Mouse (Mus musculus): ENCODE results near the gene Sirt6. TPM values are rescaled to one million over a fixed set of nuclear protein-coding genes. Genes with fewer than 3 reads are reported as not detected.
A peak's percentile ranks its signal among the peaks of the same experiment; 100 is the strongest.

Gene Sirt6
- polyA plus RNA-seq, 1 experiment from 2014 or later, result 52.7 TPM

DNA sequence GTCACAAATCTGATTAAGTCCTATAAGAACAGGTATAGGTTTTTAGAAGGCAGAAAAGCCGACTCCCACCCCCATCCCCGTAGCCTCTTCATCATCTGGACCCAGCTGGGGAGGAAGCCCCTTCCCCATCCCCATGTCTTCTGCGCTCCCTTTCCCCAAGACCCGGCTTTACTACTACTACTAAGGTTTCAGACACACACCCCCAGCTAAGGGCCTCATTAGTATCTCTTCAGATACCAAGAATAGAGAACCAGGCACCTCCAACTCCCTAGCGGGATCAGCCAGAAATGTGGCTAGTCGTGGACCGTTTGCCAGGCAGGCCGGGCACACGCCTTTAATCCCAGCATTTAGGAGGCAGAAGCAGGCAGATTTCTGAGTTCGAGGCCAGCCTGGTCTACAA is 27.5 kb downstream of the Sirt6 start:
- Histone ChIP-seq H3K4me1 (peaks cover 59% of the 10 kb centered on the region), H3K4me3 (no peak overlapping the region), H3K9ac (no peak overlapping the region), H3K9me3 (replicated peaks) (no peaks in the 10 kb centered on the region), H3K4me2 (replicated peaks) (no peak overlapping the region), H3K27me3 (peaks cover 57% of the 10 kb centered on the region), H3K36me3 (no peaks in the 10 kb centered on the region), H3K27ac (no peak overlapping the region)
- 49% methylated on average over 10 of the region's 10 CpGs for WGBS
- no peak for ATAC-seq (ENCODE audit: low FRiP score)

DNA sequence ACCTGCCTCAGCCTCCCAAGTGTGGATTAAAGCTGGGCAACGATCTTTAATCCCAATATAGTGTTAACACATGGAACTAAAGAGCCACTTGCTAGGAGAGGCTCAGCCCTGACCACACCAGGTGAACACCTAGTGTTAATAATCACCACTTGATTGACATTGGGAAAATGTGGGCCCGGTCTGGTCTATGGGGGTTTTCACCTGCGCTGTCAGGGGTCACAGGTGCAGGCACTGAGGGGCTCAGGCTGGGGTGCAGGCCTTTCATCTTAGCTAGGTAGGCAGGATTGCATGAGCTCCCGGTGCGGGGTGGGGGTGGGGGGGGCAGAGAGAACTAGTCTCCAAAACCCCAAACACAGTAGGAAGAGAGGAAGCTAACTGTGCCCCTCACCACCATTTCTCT is 28.0 kb downstream of the Sirt6 start:
- Histone ChIP-seq H3K27ac (no peak overlapping the region), H3K4me1 (peaks cover 56% of the 10 kb centered on the region), H3K36me3 (no peaks in the 10 kb centered on the region), H3K27me3 (peaks cover 62% of the 10 kb centered on the region), H3K9ac (no peak overlapping the region), H3K4me2 (replicated peaks) (no peak overlapping the region), H3K4me3 (no peak overlapping the region), H3K9me3 (replicated peaks) (no peaks in the 10 kb centered on the region)
- no peak for ATAC-seq (ENCODE audit: low FRiP score)
- 71% methylated on average over 5 of the region's 5 CpGs for WGBS

DNA sequence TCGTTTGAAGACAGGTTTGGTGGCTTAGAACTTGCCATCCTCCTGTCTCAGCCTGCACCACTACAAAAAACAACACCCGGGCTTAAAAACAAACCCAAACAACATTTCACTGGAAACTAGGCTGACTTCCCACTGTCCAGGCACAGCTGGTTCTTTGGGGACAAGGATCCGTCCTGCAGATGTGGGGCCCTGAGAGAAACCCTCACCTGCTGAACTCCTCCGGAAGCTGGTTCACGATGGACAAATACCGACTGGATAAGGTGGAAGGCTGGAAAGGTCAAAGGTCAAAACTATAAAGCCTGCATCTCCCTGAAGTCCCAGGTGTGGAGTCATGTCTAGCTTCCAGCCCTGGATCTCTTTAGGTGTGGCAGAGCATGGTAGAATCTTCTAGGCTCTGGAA is 28.7 kb downstream of the Sirt6 start:
- H3K4me1 ChIP-seq, result peaks cover 55% of the 10 kb centered on the region
- peaks cover 69% of the 10 kb centered on the region for H3K27me3 ChIP-seq
- H3K36me3 ChIP-seq, result no peaks in the 10 kb centered on the region
- no peak overlapping the region for H3K27ac ChIP-seq
- ATAC-seq (ENCODE audit: low FRiP score), result no peak
- 50% methylated on average over 6 of the region's 6 CpGs for WGBS
- H3K9me3 ChIP-seq (replicated peaks), result no peaks in the 10 kb centered on the region
- H3K4me3 ChIP-seq, result no peak overlapping the region
- H3K9ac ChIP-seq, result no peak overlapping the region
- H3K4me2 ChIP-seq (replicated peaks), result no peak overlapping the region

DNA sequence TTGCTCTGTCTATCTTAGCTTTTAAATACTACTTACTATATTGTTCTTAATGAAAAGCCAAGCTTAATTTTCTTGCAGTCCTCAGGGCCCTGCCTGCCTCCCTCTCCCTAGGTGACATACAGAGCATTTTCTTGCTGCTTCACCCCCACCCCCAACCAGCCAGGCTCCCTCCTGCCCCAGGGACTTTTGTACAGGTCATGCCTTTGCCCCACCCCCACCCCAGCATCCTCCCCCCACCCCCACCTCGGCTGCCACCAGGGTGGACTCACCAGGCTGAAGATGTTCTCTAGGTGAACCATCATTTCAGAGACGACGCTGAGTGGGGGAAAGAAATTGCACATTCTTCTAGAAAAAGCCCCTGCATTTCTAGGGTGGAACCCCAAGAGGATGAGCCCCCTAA is 29.3 kb downstream of the Sirt6 start:
- WGBS, result 29% methylated on average over 3 of the region's 3 CpGs
- ATAC-seq (ENCODE audit: low FRiP score), result no peak
- no peak overlapping the region for H3K4me2 ChIP-seq (replicated peaks)

DNA sequence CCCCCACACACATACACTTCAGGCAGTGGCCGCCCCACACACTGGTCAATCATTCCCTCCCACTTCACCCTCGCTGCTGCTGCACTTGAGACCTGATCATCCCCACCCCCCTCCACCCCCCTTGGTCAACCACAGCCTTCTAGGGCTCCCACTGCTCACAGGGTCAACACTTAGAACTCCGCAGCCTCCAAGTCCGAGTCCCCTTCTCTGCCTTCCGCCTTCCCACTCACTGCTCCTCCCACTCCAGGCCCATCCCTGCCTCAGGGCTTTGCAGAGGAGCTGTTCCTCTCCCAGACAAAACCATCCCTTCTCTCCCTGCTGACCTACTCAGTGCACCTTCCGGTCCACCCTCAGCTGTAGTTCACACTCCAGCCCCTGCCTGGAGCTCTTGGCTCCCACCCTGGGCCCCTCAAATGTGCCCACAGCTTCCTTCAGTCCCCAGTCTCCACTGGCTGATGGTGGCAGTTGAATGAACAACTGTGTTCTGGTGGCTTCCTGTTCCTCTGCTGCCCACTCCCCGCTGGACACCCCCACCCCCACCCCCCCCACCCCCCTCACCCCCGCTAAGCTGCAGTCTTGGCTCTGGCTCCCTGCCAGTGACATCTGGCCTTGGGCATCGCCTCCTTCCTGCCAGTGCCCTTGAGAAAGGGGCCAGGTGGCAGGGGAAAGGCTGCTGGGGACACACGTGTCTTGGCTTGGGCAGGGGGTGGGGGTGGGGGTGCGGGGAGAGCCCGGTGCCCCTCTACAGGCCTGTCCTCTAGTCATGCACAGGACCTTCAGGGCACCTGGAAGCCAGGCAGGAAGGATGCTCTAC is 30.3 kb downstream of the Sirt6 start:
- no peak overlapping the region for H3K4me3 ChIP-seq
- H3K36me3 ChIP-seq, result no peaks in the 10 kb centered on the region
- H3K4me1 ChIP-seq, result peaks cover 51% of the 10 kb centered on the region
- WGBS, result 3% methylated on average over 12 of the region's 12 CpGs
- H3K9me3 ChIP-seq (replicated peaks), result no peaks in the 10 kb centered on the region
- H3K9ac ChIP-seq, result peak overlapping the region; percentile 28
- peak overlapping the region; percentile 41 for H3K4me2 ChIP-seq (replicated peaks)
- peaks cover 84% of the 10 kb centered on the region for H3K27me3 ChIP-seq
- peak overlapping the region; percentile 79 for H3K27ac ChIP-seq
- peak; percentile 21 for ATAC-seq (ENCODE audit: low FRiP score)

More for the DNA sequence above, 29.3 kb downstream of the Sirt6 start:
- Histone ChIP-seq H3K36me3 (no peaks in the 10 kb centered on the region), H3K4me1 (peaks cover 55% of the 10 kb centered on the region), H3K4me3 (no peak overlapping the region), H3K27me3 (peaks cover 74% of the 10 kb centered on the region), H3K27ac (no peak overlapping the region), H3K9ac (no peak overlapping the region), H3K9me3 (replicated peaks) (no peaks in the 10 kb centered on the region)

DNA sequence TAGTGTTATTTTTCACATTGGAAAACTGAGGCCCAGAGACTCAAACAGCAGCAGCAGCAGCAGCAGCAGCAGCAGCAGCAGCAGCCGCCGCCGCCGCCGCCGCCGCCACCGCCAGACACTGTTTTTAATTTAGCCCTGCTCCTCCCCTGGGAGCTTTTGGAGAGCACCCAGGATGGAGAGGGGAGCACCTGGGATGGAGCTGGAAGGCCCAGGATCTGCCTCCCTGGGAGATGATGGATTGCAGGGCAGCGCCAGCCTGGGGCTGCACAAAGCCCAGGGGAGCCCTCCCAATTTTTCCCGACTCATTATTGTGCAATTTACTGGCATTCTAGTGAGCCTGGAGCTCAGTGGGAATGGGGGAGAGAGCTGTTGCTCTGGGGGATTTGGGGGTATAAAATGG is 31.0 kb downstream of the Sirt6 start:
- H3K27me3 ChIP-seq, result peaks cover 87% of the 10 kb centered on the region
- ATAC-seq (ENCODE audit: low FRiP score), result peak; percentile 12
- H3K9ac ChIP-seq, result peak overlapping the region; percentile 32; the same call in 1 of the 2 replicates

DNA sequence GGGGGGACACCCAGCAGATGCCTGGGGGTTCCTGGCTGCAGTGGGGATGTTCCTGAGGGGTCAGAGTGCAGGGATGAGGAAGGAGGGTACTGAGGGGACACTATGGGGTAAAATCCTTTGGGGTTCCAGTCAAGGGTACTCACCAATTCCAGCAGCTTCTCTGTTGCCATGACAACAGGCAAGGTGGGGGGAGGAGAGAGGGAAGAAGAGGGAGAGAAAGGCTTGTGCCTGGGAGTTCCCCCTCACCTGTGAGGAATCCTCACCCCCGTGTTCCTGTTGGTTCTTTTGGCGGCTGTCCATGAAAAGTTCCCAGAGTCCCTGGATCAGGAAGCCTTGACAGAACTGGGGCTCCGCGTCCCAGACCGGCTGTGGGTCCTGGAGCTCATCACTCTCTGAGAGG is 32.0 kb downstream of the Sirt6 start:
- Histone ChIP-seq H3K4me3 (no peak overlapping the region), H3K36me3 (no peaks in the 10 kb centered on the region), H3K27ac (no peak overlapping the region), H3K4me1 (peaks cover 38% of the 10 kb centered on the region), H3K9me3 (replicated peaks) (no peaks in the 10 kb centered on the region), H3K9ac (no peak overlapping the region; the same call in 1 of the 2 replicates), H3K27me3 (peaks cover 92% of the 10 kb centered on the region), H3K4me2 (replicated peaks) (0 out of 2 replicates have a peak overlapping the region, but pooled peaks have one; percentile 41)
- 38% methylated on average over 5 of the region's 5 CpGs for WGBS
- no peak for ATAC-seq (ENCODE audit: low FRiP score)

More for the DNA sequence above, 31.0 kb downstream of the Sirt6 start:
- peak overlapping the region; percentile 79 for H3K27ac ChIP-seq
- 4% methylated on average over 10 of the region's 10 CpGs for WGBS
- H3K9me3 ChIP-seq (replicated peaks), result no peaks in the 10 kb centered on the region
- H3K4me2 ChIP-seq (replicated peaks), result peak overlapping the region; percentile 41
- H3K4me1 ChIP-seq, result peaks cover 47% of the 10 kb centered on the region
- no peak overlapping the region; the same call in 1 of the 2 replicates for H3K4me3 ChIP-seq
- H3K36me3 ChIP-seq, result no peaks in the 10 kb centered on the region

DNA sequence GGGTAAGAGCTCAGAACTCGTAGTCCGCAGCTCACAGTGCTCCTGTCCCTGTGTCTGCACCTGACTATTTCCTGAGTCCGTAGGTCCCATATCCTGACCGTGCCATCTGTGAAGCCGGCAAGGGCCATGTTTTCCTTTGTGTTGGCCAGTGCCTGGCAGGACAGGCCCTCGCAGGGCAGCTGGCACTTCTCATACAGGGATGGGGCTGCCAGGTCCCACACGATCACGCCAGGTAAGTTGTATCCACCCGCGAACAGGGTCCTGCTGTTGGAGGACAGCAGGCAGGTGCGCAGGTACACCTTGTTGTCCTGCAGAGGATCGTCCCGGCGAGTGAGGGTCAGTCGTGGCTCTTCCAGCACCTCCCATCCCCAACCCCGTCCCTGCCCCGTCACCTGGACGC is 33.7 kb downstream of the Sirt6 start:
- ATAC-seq (ENCODE audit: low FRiP score), result no peak
- H3K9ac ChIP-seq, result no peak overlapping the region
- H3K9me3 ChIP-seq (replicated peaks), result no peaks in the 10 kb centered on the region
- H3K36me3 ChIP-seq, result no peaks in the 10 kb centered on the region
- peaks cover 94% of the 10 kb centered on the region for H3K27me3 ChIP-seq
- H3K4me3 ChIP-seq, result no peak overlapping the region
- peaks cover 37% of the 10 kb centered on the region for H3K4me1 ChIP-seq
- no peak overlapping the region for H3K27ac ChIP-seq
- 76% methylated on average over 18 of the region's 18 CpGs for WGBS
- H3K4me2 ChIP-seq (replicated peaks), result no peak overlapping the region

DNA sequence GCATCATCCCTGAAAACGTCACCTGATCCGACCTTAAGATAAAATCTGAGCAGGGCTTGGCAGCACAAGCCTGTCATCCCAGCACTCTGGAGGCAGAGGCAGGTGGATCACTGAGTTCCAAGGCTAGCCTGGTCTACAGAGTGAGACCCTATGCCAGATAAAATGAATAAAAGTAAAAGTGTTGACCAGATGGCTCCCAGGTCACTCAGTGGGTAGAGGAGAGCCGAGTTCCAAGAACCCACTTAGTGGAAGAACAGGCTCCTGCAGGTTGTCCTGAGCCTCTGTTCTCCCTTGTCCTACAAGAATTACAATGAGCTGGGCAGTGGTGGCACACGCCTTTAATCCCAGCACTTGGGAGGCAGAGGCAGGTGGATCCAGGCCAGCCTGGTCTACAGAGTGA is 34.4 kb downstream of the Sirt6 start:
- no peak overlapping the region for H3K4me2 ChIP-seq (replicated peaks)
- no peak for ATAC-seq (ENCODE audit: low FRiP score)
- H3K36me3 ChIP-seq, result no peaks in the 10 kb centered on the region
- no peak overlapping the region for H3K9ac ChIP-seq
- no peak overlapping the region for H3K27ac ChIP-seq
- WGBS, result 74% methylated on average over 4 of the region's 4 CpGs
- no peaks in the 10 kb centered on the region for H3K9me3 ChIP-seq (replicated peaks)
- peaks cover 32% of the 10 kb centered on the region for H3K4me1 ChIP-seq
- H3K4me3 ChIP-seq, result no peak overlapping the region
- H3K27me3 ChIP-seq, result peaks cover 90% of the 10 kb centered on the region

DNA sequence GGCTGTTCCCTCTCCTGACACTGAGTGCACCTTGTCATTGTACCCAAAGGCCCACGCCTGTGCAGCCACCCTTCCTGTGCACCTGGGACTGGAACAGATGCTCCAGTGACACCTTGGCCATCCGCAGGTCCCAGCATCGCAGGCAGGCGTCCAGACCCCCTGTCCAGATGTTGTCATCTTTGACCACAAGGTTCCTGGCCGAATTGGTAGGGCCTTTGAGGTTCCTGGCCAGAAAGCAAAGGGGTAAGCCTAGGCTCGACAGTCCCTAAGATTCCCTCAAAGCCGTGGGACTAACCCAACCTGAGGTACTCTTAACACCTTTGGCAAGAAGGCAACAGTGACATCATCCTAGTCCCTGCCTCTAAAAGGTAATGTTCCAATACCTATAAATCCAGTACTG is 35.0 kb downstream of the Sirt6 start:
- Histone ChIP-seq H3K27ac (no peak overlapping the region), H3K27me3 (peaks cover 86% of the 10 kb centered on the region), H3K9ac (no peak overlapping the region), H3K4me3 (no peak overlapping the region), H3K4me1 (peaks cover 27% of the 10 kb centered on the region), H3K9me3 (replicated peaks) (no peaks in the 10 kb centered on the region), H3K4me2 (replicated peaks) (no peak overlapping the region), H3K36me3 (peaks cover 3% of the 10 kb centered on the region; the same call in 1 of the 2 replicates)
- no peak for ATAC-seq (ENCODE audit: low FRiP score)
- WGBS, result 83% methylated on average over 7 of the region's 7 CpGs

DNA sequence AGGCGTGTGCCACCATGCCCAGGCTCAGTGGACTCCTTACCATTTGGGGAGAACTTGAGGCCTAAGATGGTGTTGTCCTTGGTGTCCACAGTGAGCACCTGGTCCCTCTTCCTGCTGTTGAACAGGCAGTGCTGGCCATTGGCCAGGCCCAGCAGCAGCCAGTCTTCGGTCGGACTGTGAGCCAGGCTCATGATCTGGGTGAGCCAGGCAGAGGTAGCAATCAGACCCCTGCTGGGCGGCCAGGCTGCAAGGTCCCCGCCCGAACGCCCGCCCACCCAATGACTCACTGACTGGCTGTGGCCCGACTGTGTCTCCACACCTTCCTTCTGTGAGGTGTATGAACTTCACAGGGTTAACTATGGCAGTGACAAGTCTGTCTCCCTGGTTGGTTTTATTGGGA is 35.8 kb downstream of the Sirt6 start:
- H3K27ac ChIP-seq, result no peak overlapping the region
- H3K4me1 ChIP-seq, result peaks cover 19% of the 10 kb centered on the region
- 75% methylated on average over 9 of the region's 9 CpGs for WGBS
- H3K4me2 ChIP-seq (replicated peaks), result no peak overlapping the region
- peaks cover 86% of the 10 kb centered on the region for H3K27me3 ChIP-seq
- H3K9ac ChIP-seq, result no peak overlapping the region
- peaks cover 6% of the 10 kb centered on the region; the same call in 1 of the 2 replicates for H3K36me3 ChIP-seq
- H3K4me3 ChIP-seq, result no peak overlapping the region
- no peak for ATAC-seq (ENCODE audit: low FRiP score)
- no peaks in the 10 kb centered on the region for H3K9me3 ChIP-seq (replicated peaks)

DNA sequence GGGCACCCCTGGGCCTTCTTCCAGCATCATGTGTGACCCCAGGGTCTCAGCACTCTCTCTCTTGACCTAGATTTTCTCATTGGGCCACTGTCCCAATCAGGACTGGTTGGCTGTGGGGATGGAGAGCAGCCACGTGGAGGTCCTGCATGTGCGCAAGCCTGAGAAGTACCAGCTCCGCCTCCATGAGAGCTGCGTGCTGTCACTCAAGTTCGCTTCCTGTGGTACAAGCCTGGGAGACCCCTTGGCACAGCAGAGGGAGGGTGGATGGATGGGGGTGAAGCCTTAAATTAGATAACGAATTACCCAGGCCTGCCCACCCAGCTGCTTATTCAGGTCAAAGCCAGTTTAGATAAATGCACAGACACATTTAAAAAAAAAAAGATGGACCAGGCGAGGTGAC is 38.9 kb downstream of the Sirt6 start:
- Histone ChIP-seq H3K4me3 (no peak overlapping the region), H3K27me3 (peaks cover 76% of the 10 kb centered on the region)
- WGBS, result 61% methylated on average over 7 of the region's 7 CpGs

DNA sequence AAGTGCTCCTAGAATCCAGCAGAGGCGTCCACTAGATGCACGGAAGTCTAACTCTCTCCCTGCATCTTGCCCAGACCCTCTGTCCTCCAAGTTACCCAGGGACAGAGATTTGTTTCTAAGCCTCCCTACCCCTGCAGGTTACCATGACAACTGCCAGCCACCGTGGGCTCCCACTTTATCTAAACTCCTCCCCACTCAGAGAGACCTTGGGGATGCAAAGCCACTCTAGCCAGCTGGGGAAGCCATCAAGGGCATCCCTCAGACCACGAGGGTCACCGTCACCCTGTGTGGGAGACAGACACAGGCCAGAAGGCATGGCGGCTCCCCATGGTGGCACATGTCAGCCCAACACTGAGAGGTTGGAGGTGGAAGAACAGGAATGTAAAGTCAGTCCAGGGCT is 44.2 kb downstream of the Sirt6 start:
- Histone ChIP-seq H3K9me3 (replicated peaks) (no peaks in the 10 kb centered on the region), H3K4me3 (no peak overlapping the region), H3K4me2 (replicated peaks) (no peak overlapping the region), H3K4me1 (peaks cover 29% of the 10 kb centered on the region), H3K27me3 (peaks cover 79% of the 10 kb centered on the region), H3K27ac (no peak overlapping the region), H3K36me3 (peaks cover 6% of the 10 kb centered on the region; the same call in 1 of the 2 replicates), H3K9ac (no peak overlapping the region)
- ATAC-seq (ENCODE audit: low FRiP score), result no peak
- 39% methylated on average over 6 of the region's 6 CpGs for WGBS

More for the DNA sequence above, 38.9 kb downstream of the Sirt6 start:
- Histone ChIP-seq H3K4me1 (no peaks in the 10 kb centered on the region), H3K27ac (no peak overlapping the region), H3K9ac (no peak overlapping the region), H3K9me3 (replicated peaks) (no peaks in the 10 kb centered on the region), H3K4me2 (replicated peaks) (no peak overlapping the region), H3K36me3 (peaks cover 6% of the 10 kb centered on the region; the same call in 1 of the 2 replicates)
- ATAC-seq (ENCODE audit: low FRiP score), result no peak
